Mouse (Mus musculus): Measurements from ENCODE around the gene Mmp1b. TPM values are rescaled to one million over a fixed set of nuclear protein-coding genes. Genes with fewer than 3 reads are reported as not detected.

The Mmp1b gene
- polyA plus RNA-seq, 2 experiments, result not detected

- no peak for ATAC-seq (ENCODE audit: low FRiP score, low read depth)
- H3K9me3 ChIP-seq (ENCODE audit: control insufficient read depth, low read length), result no peaks in the 10 kb centered on the region
- H3K4me2 ChIP-seq (replicated peaks; ENCODE audit: low read depth, low read length, severe bottlenecking), result no peak overlapping the region
- H3K36me3 ChIP-seq (ENCODE audit: control insufficient read depth, insufficient read depth, low read length), result no peaks in the 10 kb centered on the region
- H3K4me3 ChIP-seq (replicated peaks; ENCODE audit: low read length), result no peak overlapping the region
- no peak for TF ChIP-seq POLR2A (IDR thresholded peaks at IDR 0.05; ENCODE audit: borderline replicate concordance, extremely low read depth, insufficient read depth, insufficient read length)
- H3K9ac ChIP-seq (ENCODE audit: low read depth, low read length, severe bottlenecking), result no peak overlapping the region
- no peaks in the 10 kb centered on the region for H3K4me1 ChIP-seq (ENCODE audit: control insufficient read depth, insufficient read depth, low read length)
- DNase-seq (ENCODE audit: low spot score), result no peak
- H3K27me3 ChIP-seq (ENCODE audit: control insufficient read depth, insufficient read depth, low read length), result no peaks in the 10 kb centered on the region
- no peak overlapping the region for H3K27ac ChIP-seq (replicated peaks; ENCODE audit: low read depth, low read length)
These were observed 50.9 kb downstream of the Mmp1b start for GRCm38 (mm10) chr9:7336740-7337483.

GRCm38 (mm10) chr9:7335766-7336680 lies 51.8 kb downstream of the Mmp1b start:
- whole genome bisulfite sequencing, result 80% methylated on average over 5 of the region's 6 CpGs
- ATAC-seq (ENCODE audit: low FRiP score, low read depth) (no peak), DNase-seq (ENCODE audit: low spot score) (no peak)
- H3K9me3 ChIP-seq (ENCODE audit: control insufficient read depth, low read length), result no peaks in the 10 kb centered on the region
- no peak overlapping the region for H3K27ac ChIP-seq (replicated peaks; ENCODE audit: low read depth, low read length)
- no peak for TF ChIP-seq POLR2A (IDR thresholded peaks at IDR 0.05; ENCODE audit: borderline replicate concordance, extremely low read depth, insufficient read depth, insufficient read length)
- H3K27me3 ChIP-seq (ENCODE audit: control insufficient read depth, insufficient read depth, low read length), result no peaks in the 10 kb centered on the region
- no peak overlapping the region for H3K4me3 ChIP-seq (replicated peaks; ENCODE audit: low read length)
- H3K9ac ChIP-seq (ENCODE audit: low read depth, low read length, severe bottlenecking), result no peak overlapping the region
- no peak overlapping the region for H3K4me2 ChIP-seq (replicated peaks; ENCODE audit: low read depth, low read length, severe bottlenecking)
- H3K36me3 ChIP-seq (ENCODE audit: control insufficient read depth, insufficient read depth, low read length), result no peaks in the 10 kb centered on the region
- no peaks in the 10 kb centered on the region for H3K4me1 ChIP-seq (ENCODE audit: control insufficient read depth, insufficient read depth, low read length)

- no peak overlapping the region for H3K9ac ChIP-seq (ENCODE audit: low read depth, low read length, severe bottlenecking)
- ATAC-seq (ENCODE audit: low FRiP score, low read depth) (no peak), DNase-seq (ENCODE audit: low spot score) (no peak)
- H3K27me3 ChIP-seq (ENCODE audit: control insufficient read depth, insufficient read depth, low read length), result no peaks in the 10 kb centered on the region
- H3K27ac ChIP-seq (replicated peaks; ENCODE audit: low read depth, low read length), result no peak overlapping the region
- no peak overlapping the region for H3K4me2 ChIP-seq (replicated peaks; ENCODE audit: low read depth, low read length, severe bottlenecking)
- no peaks in the 10 kb centered on the region for H3K4me1 ChIP-seq (ENCODE audit: control insufficient read depth, insufficient read depth, low read length)
- H3K9me3 ChIP-seq (ENCODE audit: control insufficient read depth, low read length), result no peaks in the 10 kb centered on the region
- H3K4me3 ChIP-seq (replicated peaks; ENCODE audit: low read length), result no peak overlapping the region
- no peak for TF ChIP-seq POLR2A (IDR thresholded peaks at IDR 0.05; ENCODE audit: borderline replicate concordance, extremely low read depth, insufficient read depth, insufficient read length)
- no peaks in the 10 kb centered on the region for H3K36me3 ChIP-seq (ENCODE audit: control insufficient read depth, insufficient read depth, low read length)
These were observed 56.0 kb downstream of the Mmp1b start for GRCm38 (mm10) chr9:7331847-7332246.

Other genes starting within 250 kb of the Mmp1b start
- 5.1 TPM in 2 replicates for gene Dync2h1, start 203.6 kb downstream of the Mmp1b start, polyA plus RNA-seq (2012; rRNA removed)
- 17.7 and 20.7 TPM in 2 replicates for gene Dync2h1, start 203.6 kb downstream of the Mmp1b start, polyA plus RNA-seq (2014; fragmentation: Nextera tagmentation; extraction: Ambion mirVana)
- gene Dcun1d5, start 203.5 kb downstream of the Mmp1b start, polyA plus RNA-seq (2012; rRNA removed), result 69.9 and 100 TPM in 2 replicates
- 150 and 158 TPM in 2 replicates for gene Dcun1d5, start 203.5 kb downstream of the Mmp1b start, polyA plus RNA-seq (2014; fragmentation: Nextera tagmentation; extraction: Ambion mirVana)
- 1.7 and 3.6 TPM in 2 replicates for gene Mmp13, start 115.5 kb downstream of the Mmp1b start, polyA plus RNA-seq (2012; rRNA removed)
- gene Mmp13, start 115.5 kb downstream of the Mmp1b start, polyA plus RNA-seq (2014; fragmentation: Nextera tagmentation; extraction: Ambion mirVana), result 0.87 and 1.4 TPM in 2 replicates
- 0.04 TPM in 1 of 2 replicates, not detected in the other for gene Mmp12, start 43.7 kb downstream of the Mmp1b start, polyA plus RNA-seq (2012; rRNA removed)
- not detected in 2 replicates for gene Mmp12, start 43.7 kb downstream of the Mmp1b start, polyA plus RNA-seq (2014; fragmentation: Nextera tagmentation; extraction: Ambion mirVana)
- gene Mmp3, start 57.8 kb upstream of the Mmp1b start, polyA plus RNA-seq (2012; rRNA removed), result 0.06 and 0.16 TPM in 2 replicates
- gene Mmp3, start 57.8 kb upstream of the Mmp1b start, polyA plus RNA-seq (2014; fragmentation: Nextera tagmentation; extraction: Ambion mirVana), result 0.10 and 0.21 TPM in 2 replicates
- 0.04 TPM in 2 replicates for gene Mmp10, start 114.3 kb upstream of the Mmp1b start, polyA plus RNA-seq (2012; rRNA removed)
- not detected in 2 replicates for gene Mmp10, start 114.3 kb upstream of the Mmp1b start, polyA plus RNA-seq (2014; fragmentation: Nextera tagmentation; extraction: Ambion mirVana)
- gene Mmp8, start 170.4 kb upstream of the Mmp1b start, polyA plus RNA-seq (2012; rRNA removed), result 0.19 and 0.35 TPM in 2 replicates
- gene Mmp8, start 170.4 kb upstream of the Mmp1b start, polyA plus RNA-seq (2014; fragmentation: Nextera tagmentation; extraction: Ambion mirVana), result 0.15 and 0.51 TPM in 2 replicates
- gene Mmp27, start 183.3 kb upstream of the Mmp1b start, polyA plus RNA-seq (2012; rRNA removed), result 0.05 TPM in 1 of 2 replicates, not detected in the other
- gene Mmp27, start 183.3 kb upstream of the Mmp1b start, polyA plus RNA-seq (2014; fragmentation: Nextera tagmentation; extraction: Ambion mirVana), result 0.10 and 0.12 TPM in 2 replicates
- not detected in 2 replicates for gene Mmp20, start 240.2 kb upstream of the Mmp1b start, polyA plus RNA-seq (2012; rRNA removed)
- gene Mmp20, start 240.2 kb upstream of the Mmp1b start, polyA plus RNA-seq (2014; fragmentation: Nextera tagmentation; extraction: Ambion mirVana), result 0.08 TPM in 1 of 2 replicates, not detected in the other

Data from limb, embryonic 14.5 days (tissue).